Mouse (Mus musculus): ENCODE measurements around the gene Pkdcc.
A peak's percentile ranks its signal among the peaks of the same experiment; 100 is the strongest.

The Pkdcc gene

GRCm38 (mm10) chr17:83212422-83212821 lies 2.7 kb upstream of the Pkdcc start:
- DNase-seq (ENCODE audit: low read depth): no peak

- no peak for DNase-seq (ENCODE audit: low read depth)
Measured at GRCm38 (mm10) chr17:83213228-83213915, 1.7 kb upstream of the Pkdcc start.

- no peak for DNase-seq (ENCODE audit: low read depth)
Measured at GRCm38 (mm10) chr17:83214161-83214592, 915 bp upstream of the Pkdcc start.

- no peak for DNase-seq (ENCODE audit: low read depth)
Measured at GRCm38 (mm10) chr17:83215529-83216244, 595 bp downstream of the Pkdcc start.

GRCm38 (mm10) chr17:83216251-83216919 lies 1.3 kb downstream of the Pkdcc start:
- DNase-seq (ENCODE audit: low read depth): no peak

GRCm38 (mm10) chr17:83218189-83218588 lies 3.1 kb downstream of the Pkdcc start:
- DNase-seq (ENCODE audit: low read depth): no peak

- DNase-seq (ENCODE audit: low read depth): no peak
Measured at GRCm38 (mm10) chr17:83218722-83219121, 3.6 kb downstream of the Pkdcc start.

- DNase-seq (ENCODE audit: low read depth): no peak
Measured at GRCm38 (mm10) chr17:83219351-83220287, 4.5 kb downstream of the Pkdcc start.

GRCm38 (mm10) chr17:83220954-83221538 lies 6.0 kb downstream of the Pkdcc start:
- DNase-seq (ENCODE audit: low read depth): no peak

- DNase-seq (ENCODE audit: low read depth): no peak
Measured at GRCm38 (mm10) chr17:83221611-83222500, 6.8 kb downstream of the Pkdcc start.

GRCm38 (mm10) chr17:83222705-83223104 lies 7.6 kb downstream of the Pkdcc start:
- no peak for DNase-seq (ENCODE audit: low read depth)

- DNase-seq (ENCODE audit: low read depth): no peak
Measured at GRCm38 (mm10) chr17:83224451-83224971, 9.4 kb downstream of the Pkdcc start.

GRCm38 (mm10) chr17:83226395-83226986 lies 11.4 kb downstream of the Pkdcc start:
- DNase-seq (ENCODE audit: low read depth): no peak

GRCm38 (mm10) chr17:83231357-83231756 lies 16.3 kb downstream of the Pkdcc start:
- DNase-seq (ENCODE audit: low read depth): no peak

- DNase-seq (ENCODE audit: low read depth): no peak
Measured at GRCm38 (mm10) chr17:83235227-83235626, 20.1 kb downstream of the Pkdcc start.

GRCm38 (mm10) chr17:83236202-83236601 lies 21.1 kb downstream of the Pkdcc start:
- DNase-seq (ENCODE audit: low read depth): no peak

GRCm38 (mm10) chr17:83238123-83239058 lies 23.3 kb downstream of the Pkdcc start:
- no peak for DNase-seq (ENCODE audit: low read depth)

- peak; percentile 30 for DNase-seq (ENCODE audit: low read depth)
Measured at GRCm38 (mm10) chr17:83244502-83244901, 29.4 kb downstream of the Pkdcc start.

GRCm38 (mm10) chr17:83245460-83245859 lies 30.4 kb downstream of the Pkdcc start:
- no peak for DNase-seq (ENCODE audit: low read depth)

All from 416B (cell line).